Mouse (Mus musculus) erythroblast, embryonic 14.5 days (primary cell): ENCODE data around the gene Ccdc177.

Experiments used
- GATA1 ChIP-seq: IDR thresholded peaks from 2 replicates; pipeline ENCODE4 v1.6.1; 2012; ENCODE audit warnings: low read length, inconsistent platforms, mixed read lengths
- TAL1 ChIP-seq: IDR thresholded peaks from 3 replicates; pipeline ENCODE4 v1.6.1; 2012; ENCODE audit warnings: low read length, inconsistent platforms, mixed read lengths

GRCm38 (mm10) chr12:80759713-80760395 lies 633 bp downstream of the Ccdc177 start:
- TF ChIP-seq GATA1 (no peak), TAL1 (no peak)
